Mouse (Mus musculus): ENCODE measurements at regions not wholly inside any gene's neighbourhood (a gene's known extent, or its start where the extent isn't known, plus 50 kb on each side); places are given as distances from the start of the nearest gene placed in this dataset.

DNA sequence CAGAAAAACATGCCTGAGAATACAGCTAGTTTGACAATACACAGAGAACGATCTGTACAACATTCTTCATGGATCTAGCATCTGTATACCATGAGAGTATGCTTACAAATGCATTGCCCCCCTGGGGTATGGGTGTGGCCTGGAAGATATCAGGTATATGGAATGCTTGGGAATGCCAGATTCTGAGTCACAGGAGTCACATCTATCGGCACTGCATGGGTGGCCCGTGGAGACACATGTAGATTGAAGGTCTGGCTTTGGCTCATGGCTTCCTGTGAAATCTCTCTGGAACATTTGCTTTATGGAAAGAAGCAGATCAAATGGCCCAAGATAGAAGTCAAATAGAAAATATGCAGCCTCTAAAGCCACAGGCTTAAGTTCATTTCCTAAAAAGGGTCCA lies 59.6 kb downstream of the Kcne4 start:
- no peak for DNase-seq

DNA sequence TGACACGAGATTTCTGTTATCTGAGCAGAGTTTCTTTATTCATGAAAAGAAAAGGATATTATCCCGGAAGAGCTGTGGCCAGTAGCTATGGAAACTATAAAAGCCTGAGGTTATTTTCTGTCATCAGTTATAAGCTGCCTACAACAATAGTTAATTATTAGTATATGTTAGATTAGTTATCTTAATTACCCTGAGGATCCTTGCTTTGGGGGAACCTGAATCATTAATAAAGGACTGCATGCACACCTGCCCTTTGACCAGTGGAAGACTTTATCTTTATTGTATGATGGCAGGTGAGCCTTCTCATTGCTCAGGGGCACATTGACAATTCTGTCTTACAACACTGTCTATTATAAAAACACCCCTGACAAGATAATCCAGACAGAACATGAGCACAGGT lies 62.7 kb downstream of the Kcne4 start:
- DNase-seq = no peak

DNA sequence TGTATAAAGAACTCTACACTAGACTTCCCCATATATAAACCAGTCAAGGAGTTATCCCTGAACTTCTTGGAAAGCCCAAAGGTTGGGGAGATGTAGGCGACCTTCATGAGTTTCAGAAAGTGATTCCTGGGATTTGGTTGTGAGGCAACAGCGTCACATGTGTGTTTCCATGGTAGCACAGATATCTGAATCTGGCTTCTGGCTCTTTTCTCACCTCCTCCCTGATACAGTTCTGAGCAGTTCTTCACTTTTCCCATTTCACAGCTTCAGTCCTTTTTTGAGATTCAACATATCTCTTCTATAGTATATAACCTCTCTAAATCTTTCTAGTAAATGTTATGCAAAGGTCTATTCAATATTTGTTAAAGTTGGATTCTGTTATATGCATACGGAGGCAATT lies 65.9 kb downstream of the Kcne4 start:
- DNase-seq = no peak

DNA sequence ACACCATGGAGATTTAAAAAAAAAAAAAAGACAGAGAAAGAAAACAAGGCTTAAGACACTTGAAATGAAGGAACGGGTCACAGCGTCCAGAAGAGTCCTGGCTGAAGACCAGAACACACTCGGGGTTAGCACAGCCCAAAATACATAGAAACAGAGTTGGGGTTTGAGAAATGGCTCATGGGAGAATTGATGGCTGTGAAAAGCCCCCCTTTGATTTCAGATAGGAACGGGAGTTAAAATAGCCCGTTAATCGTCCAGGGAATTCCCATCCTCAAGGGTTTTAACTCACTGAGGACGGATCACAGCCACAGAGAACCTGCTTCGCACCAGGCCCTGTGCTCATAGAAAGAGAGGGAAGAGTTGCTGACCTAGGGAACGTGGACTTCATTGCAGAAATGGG lies 72.7 kb downstream of the Kcne4 start:
- DNase-seq = no peak

DNA sequence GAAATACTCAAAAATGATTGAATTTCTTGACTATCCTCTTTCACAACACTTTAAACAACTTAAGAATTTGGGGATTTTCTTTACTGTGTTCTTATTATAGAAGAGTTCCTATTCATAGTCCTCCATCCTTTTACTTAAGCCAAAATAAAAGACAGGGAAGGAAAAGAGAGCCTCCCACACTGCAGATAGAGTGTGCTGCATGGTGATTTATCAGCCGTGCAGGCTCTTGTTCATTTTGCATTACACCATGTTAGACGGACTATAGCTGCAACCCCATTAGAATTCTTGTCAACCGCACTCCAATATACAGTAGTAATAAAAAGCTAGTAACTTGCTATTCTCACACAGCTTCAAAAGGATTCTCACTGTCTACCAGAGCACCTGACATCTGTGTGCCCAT lies 74.8 kb downstream of the Kcne4 start:
- DNase-seq = no peak

DNA sequence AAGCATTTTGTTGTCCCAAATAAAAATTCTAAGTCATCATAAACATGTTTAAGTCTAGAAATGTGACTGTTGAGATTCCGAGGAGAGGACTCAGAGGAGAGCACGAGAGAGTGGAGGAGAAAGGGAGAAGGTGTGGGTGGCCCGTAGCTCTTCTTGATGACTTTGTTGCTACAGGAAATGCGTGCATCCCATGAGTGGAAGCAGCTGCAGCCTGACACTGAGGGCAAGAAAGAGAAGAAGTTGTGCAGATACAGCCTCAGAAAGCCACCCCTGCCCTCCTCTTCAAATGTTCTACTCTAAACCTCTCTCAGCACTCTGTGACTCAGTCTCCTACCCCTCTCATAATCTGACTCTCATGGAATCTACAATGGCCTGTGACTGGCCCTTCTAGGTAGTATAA lies 77.7 kb downstream of the Kcne4 start:
- DNase-seq = no peak

DNA sequence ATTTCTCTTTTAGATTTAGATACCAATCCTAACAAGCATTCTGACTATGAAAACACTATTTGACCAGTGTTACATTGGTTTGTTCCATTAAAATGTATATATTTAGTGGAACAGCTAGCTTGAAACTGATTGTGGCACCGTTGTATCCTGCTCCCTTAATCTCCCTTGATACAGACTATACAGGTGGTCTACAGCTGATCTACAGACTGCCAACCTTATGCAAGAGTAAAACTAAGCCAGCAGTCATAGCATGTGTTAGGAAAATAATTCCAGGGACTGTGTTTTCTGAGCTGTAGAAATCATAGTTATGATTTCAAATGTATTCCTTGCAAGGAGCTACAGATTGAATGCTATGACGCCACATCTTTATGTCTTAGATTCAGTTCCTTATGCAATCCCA lies 78.6 kb downstream of the Kcne4 start:
- DNase-seq = no peak

DNA sequence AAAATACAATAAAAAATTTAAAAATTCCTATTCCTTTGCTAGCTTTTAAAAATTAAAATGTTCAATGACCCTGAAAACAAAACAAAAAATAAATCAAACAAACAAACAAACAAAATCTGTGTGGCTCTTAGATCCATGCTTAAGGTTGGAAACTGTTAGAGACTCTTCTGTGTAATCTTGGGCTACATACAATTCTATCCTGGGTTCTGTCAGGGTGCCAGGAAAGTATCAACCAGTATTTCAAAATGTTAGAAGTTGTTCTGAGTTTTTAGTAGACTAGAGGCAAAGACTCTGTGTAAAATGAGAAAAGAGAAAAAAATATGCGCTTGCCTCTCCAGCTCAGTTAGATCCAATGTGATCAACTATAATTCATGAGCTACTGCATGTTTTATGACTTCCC lies 91.0 kb downstream of the Kcne4 start:
- no peak for DNase-seq

DNA sequence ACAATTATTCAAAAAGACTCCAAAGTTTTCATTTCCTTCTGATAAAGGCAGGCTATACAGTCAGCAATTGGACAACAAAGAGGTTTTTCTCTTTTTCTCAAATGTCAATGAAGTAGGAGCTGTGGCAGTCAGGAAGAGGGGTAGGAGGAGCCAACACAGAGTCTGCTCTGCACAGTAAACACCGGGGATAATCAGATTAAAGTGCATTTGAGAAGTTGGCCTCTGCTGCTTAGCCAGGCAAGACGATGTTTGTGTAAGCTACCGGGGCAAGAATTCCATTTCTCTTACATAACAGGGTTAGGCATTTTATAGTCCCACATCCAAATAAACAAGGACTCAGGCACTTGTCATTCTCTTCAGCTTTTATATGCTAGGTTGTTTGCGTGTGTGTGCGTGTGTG lies 91.4 kb downstream of the Kcne4 start:
- no peak for DNase-seq

DNA sequence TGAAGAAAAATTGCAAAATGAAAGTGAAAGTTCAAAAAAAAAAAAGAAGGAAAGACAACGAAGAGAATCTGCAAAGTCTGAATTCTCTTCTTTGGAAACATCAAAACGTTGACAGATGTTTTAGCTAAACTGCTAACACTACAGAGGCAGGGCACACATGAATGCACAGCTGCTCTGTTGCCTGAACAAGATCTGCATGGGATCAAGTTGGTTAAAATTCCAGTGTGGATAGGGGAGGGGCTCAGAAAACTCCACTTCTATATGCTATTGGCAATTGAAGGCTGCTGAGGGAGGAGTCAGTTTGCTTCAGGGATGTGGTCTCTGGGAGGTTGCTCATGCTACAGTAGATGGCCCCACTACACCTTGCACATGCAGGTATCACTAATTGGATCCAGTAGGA lies 97.2 kb downstream of the Kcne4 start:
- no peak for DNase-seq

DNA sequence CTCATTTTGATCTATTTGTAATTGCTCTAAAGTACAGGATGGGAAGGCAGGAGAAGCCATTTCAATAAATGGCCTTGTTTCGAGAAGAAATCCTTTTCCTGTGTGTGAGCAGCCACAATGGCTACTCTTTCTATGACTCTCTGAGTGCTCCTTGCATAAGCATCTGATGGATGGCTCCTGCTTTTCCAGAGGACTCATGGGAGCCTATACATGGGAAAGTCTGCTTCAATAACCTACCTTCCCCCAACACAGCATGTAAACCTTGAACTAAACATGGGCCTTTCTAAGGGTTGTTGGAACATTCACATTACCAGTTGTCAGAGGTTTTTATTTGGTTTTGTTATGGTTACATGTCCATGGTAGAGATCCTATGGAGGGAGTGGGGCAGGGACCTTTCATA lies 103.3 kb downstream of the Kcne4 start:
- DNase-seq = no peak

DNA sequence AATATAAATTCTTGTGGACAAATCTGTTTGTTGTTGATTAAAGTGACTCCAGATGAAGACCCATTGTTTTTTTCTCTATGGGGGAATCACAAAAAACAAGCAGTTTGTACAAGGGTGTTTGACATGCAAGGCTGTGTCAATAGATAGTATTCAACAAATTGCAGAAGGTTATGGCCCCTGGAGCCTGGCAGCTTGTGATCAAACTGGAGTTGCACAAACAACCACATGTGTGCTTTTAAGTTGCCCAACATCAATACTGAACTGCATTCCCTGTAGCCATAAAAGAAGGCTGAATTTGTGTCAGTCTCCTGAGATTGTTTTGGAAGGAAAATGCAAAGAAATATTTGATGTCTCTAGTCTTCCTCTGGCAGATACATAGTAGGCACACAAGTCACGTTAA lies 113.4 kb downstream of the Kcne4 start:
- DNase-seq = no peak

DNA sequence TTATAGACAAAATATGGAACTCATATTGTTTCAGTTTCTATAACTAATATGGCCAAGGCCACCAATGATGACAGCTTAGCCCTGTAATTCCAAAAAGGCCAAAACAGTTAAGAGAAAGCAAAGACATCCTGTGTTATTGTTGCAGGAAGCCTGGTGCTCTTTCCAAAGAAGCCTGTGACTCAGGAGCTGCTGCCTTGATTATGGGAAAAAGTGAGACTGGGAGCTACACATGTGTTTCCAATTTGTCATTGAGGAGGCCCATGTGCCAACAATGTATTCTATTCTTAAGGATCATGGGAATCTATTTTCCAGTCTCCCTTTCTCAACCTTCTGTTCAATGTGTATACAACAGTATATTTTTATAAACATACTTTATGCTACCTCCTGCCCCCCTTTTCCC lies 123.3 kb downstream of the Kcne4 start:
- no peak for DNase-seq

DNA sequence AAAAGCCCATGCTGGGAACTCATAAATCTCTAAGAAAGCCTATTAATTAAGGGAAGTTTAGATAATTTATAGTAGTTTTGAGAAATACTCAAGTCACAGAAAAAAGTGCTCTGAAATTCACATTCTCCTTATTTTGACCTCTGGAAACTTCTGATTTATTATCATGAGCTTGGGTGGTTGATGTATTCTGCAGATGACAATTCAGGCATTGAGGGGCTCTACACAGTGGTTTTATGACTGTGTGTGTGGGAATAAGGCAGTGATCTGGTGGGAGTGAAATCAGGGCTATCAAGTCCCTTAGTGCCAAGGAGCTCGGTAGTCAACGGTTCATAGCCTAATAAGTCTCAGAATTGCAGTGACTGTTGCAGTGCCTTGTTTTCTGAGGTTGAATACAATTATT lies 129.0 kb downstream of the Kcne4 start:
- no peak for DNase-seq

DNA sequence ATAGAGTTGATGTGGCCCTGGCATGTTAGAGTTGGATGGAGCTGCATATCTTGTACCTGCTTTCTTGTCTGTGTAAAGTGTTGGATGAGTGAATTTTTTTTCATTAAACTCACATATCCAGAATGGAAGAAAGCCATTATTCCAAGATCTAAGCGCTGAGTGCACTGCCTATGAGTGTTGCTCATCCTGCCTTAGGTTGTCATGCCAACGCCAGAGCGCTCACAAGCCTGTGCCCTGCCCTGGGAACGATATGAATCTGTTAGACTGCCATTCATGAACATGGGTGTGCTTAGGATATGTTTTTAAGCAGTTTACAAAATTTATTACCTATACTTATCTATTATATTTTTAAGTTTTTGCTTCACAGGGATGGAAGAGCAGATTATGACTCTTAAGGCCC lies 163.5 kb downstream of the Kcne4 start:
- peak in 1 of 2 experiments; percentile 4 for DNase-seq

All from cerebellum, postnatal 10 days (tissue).